Mouse (Mus musculus) c-Kit-negative CD71-positive TER-119-positive erythroid progenitor cells, embryonic 14.5 days (primary cell): Measurements from ENCODE around the gene 4931400O07Rik.

Source experiments
- DNase-seq: peaks from one replicate; pipeline ENCODE4 v3.0.0-alpha.2; 2013; ENCODE audit warnings: low read depth, low spot score

4931400O07Rik gene

GRCm38 (mm10) chrX:62467691-62468090 lies at the start of gene 4931400O07Rik:
4931400O07Rik (plus strand) TSS chrX:62467991.
- DNase-seq, result no peak
